Mouse (Mus musculus) stomach, embryonic 16.5 days (tissue): ENCODE results near the gene Chmp2a. TPM values are rescaled to one million over a fixed set of nuclear protein-coding genes. Genes with fewer than 3 reads are reported as not detected.

Experiments used
- ATAC-seq: fragments of 200-750 bp; cut with Nextera tagmentation; 2 replicates; pipeline ENCODE4 v1.8.0; 2017; ENCODE audit warnings: moderate number of reproducible peaks, moderate TSS enrichment; ENCODE audit not compliant: insufficient read depth, low FRiP score
- H3K27ac ChIP-seq: fragments of 300-500 bp; sonication (generic); 2 replicates; pipeline ENCODE4 v1.5.1; 2014; ENCODE audit warnings: low read length
- H3K27me3 ChIP-seq: fragments of 300-500 bp; sonication (generic); 2 replicates; pipeline ENCODE4 v1.6.1; 2014; ENCODE audit warnings: low read length, control low read depth, mixed read lengths; ENCODE audit not compliant: control insufficient read depth, insufficient read depth
- H3K36me3 ChIP-seq: fragments of 300-500 bp; sonication (generic); 2 replicates; pipeline ENCODE4 v1.6.1; 2014; ENCODE audit warnings: low read length; ENCODE audit not compliant: control insufficient read depth, insufficient read depth
- H3K4me1 ChIP-seq: fragments of 300-500 bp; sonication (generic); 2 replicates; pipeline ENCODE4 v1.6.1; 2014; ENCODE audit warnings: low read length, control low read depth, mixed read lengths; ENCODE audit not compliant: control insufficient read depth, insufficient read depth
- H3K4me2 ChIP-seq: fragments of 300-500 bp; sonication (generic); 2 replicates; pipeline ENCODE4 v1.6.1; 2014; ENCODE audit warnings: low read depth, low read length, mixed read lengths
- H3K4me3 ChIP-seq: fragments of 300-500 bp; sonication (generic); replicated peaks from 2 replicates; pipeline ENCODE4 v1.5.1; 2014; ENCODE audit warnings: mild to moderate bottlenecking, low read length
- H3K9ac ChIP-seq: fragments of 300-500 bp; sonication (generic); 2 replicates; pipeline ENCODE4 v1.6.1; 2014; ENCODE audit warnings: low read length
- H3K9me3 ChIP-seq: fragments of 300-500 bp; sonication (generic); replicated peaks from 2 replicates; pipeline ENCODE4 v1.6.1; 2016; ENCODE audit warnings: low read length, control low read depth; ENCODE audit not compliant: control insufficient read depth
- WGBS: fragments of 180-500 bp; shearing (Covaris S2); extraction: QIAGEN DNeasy Blood & Tissue Kit; methylation state at CpG from one replicate; pipeline ENCODE4 v1.1.7; 2014; 5-methylcytosine and 5-hydroxymethylcytosine counted together
- polyA plus RNA-seq: library from polyadenylated mRNA; unstranded; fragments of >200 nt; fragmentation: Nextera tagmentation; extraction: Ambion mirVana; gene quantifications from 2 replicates; pipeline ENCODE4 v1.2.1, GENCODE M21; 2015

Chmp2a gene
- polyA plus RNA-seq, 1 experiment from 2014 or later, result 189 TPM

- Histone ChIP-seq H3K9me3 (no peaks in the 10 kb centered on the region), H3K9ac (no peak overlapping the region), H3K4me3 (no peak overlapping the region), H3K27me3 (no peaks in the 10 kb centered on the region), H3K4me1 (peaks cover 4% of the 10 kb centered on the region; the same call in 1 of the 2 replicates), H3K36me3 (no peaks in the 10 kb centered on the region), H3K27ac (no peak overlapping the region), H3K4me2 (no peak overlapping the region)
- ATAC-seq, result no peak
- WGBS, result 88% methylated on average over 13 of the region's 13 CpGs
These were observed 18.4 kb upstream of the Chmp2a start for GRCm38 (mm10) chr7:13053001-13053400.

GRCm38 (mm10) chr7:13046084-13046483 lies 11.5 kb upstream of the Chmp2a start:
- Histone ChIP-seq H3K27me3 (peaks cover 30% of the 10 kb centered on the region), H3K4me3 (no peak overlapping the region), H3K9me3 (peaks cover 11% of the 10 kb centered on the region; the same call in 1 of the 2 replicates), H3K27ac (no peak overlapping the region), H3K4me2 (no peak overlapping the region), H3K36me3 (no peaks in the 10 kb centered on the region), H3K4me1 (peaks cover 9% of the 10 kb centered on the region; the same call in 1 of the 2 replicates), H3K9ac (no peak overlapping the region)
- 3% methylated on average over 2 of the region's 2 CpGs for WGBS
- peak; percentile 52; the same call in 1 of the 2 replicates for ATAC-seq

GRCm38 (mm10) chr7:13044254-13044625 lies 9.6 kb upstream of the Chmp2a start:
- peak overlapping the region; percentile 53 for H3K4me3 ChIP-seq
- no peak overlapping the region for H3K27ac ChIP-seq
- peak; percentile 8; the same call in 1 of the 2 replicates for ATAC-seq
- peaks cover 11% of the 10 kb centered on the region; the same call in 1 of the 2 replicates for H3K9me3 ChIP-seq
- 3% methylated on average over 23 of the region's 23 CpGs for WGBS
- H3K4me1 ChIP-seq, result peaks cover 11% of the 10 kb centered on the region
- H3K36me3 ChIP-seq, result no peaks in the 10 kb centered on the region
- peaks cover 30% of the 10 kb centered on the region for H3K27me3 ChIP-seq
- H3K9ac ChIP-seq, result peak overlapping the region; percentile 71
- H3K4me2 ChIP-seq, result peak overlapping the region; percentile 97

- Histone ChIP-seq H3K9me3 (peaks cover 11% of the 10 kb centered on the region; the same call in 1 of the 2 replicates), H3K27ac (no peak overlapping the region), H3K36me3 (no peaks in the 10 kb centered on the region), H3K4me1 (peaks cover 15% of the 10 kb centered on the region), H3K9ac (peak overlapping the region; percentile 71), H3K4me2 (peak overlapping the region; percentile 97), H3K27me3 (peaks cover 30% of the 10 kb centered on the region), H3K4me3 (peak overlapping the region; percentile 53)
- 5% methylated on average over 88 of the region's 88 CpGs for WGBS
- ATAC-seq, result peak; percentile 46; the same call in 1 of the 2 replicates
These were observed 9.0 kb upstream of the Chmp2a start for GRCm38 (mm10) chr7:13043445-13044253.

- Histone ChIP-seq H3K9ac (peak overlapping the region; percentile 71; the same call in 1 of the 2 replicates), H3K36me3 (no peaks in the 10 kb centered on the region), H3K27ac (no peak overlapping the region), H3K4me1 (peaks cover 15% of the 10 kb centered on the region), H3K4me3 (peak overlapping the region; percentile 53), H3K4me2 (peak overlapping the region; percentile 97; the same call in 1 of the 2 replicates), H3K9me3 (peaks cover 11% of the 10 kb centered on the region; the same call in 1 of the 2 replicates), H3K27me3 (peaks cover 30% of the 10 kb centered on the region)
- WGBS, result 45% methylated on average over 16 of the region's 16 CpGs
- ATAC-seq, result no peak
These were observed 8.5 kb upstream of the Chmp2a start for GRCm38 (mm10) chr7:13043120-13043444.

GRCm38 (mm10) chr7:13042511-13042910 lies 7.9 kb upstream of the Chmp2a start:
- Histone ChIP-seq H3K4me1 (peaks cover 15% of the 10 kb centered on the region), H3K27ac (no peak overlapping the region), H3K4me2 (no peak overlapping the region), H3K4me3 (no peak overlapping the region), H3K36me3 (no peaks in the 10 kb centered on the region), H3K9ac (no peak overlapping the region), H3K9me3 (peaks cover 11% of the 10 kb centered on the region; the same call in 1 of the 2 replicates), H3K27me3 (peaks cover 30% of the 10 kb centered on the region)
- WGBS, result 75% methylated on average over 6 of the region's 6 CpGs
- ATAC-seq, result no peak

GRCm38 (mm10) chr7:13041256-13041655 lies 6.6 kb upstream of the Chmp2a start:
- Histone ChIP-seq H3K4me3 (no peak overlapping the region), H3K9ac (no peak overlapping the region), H3K4me2 (no peak overlapping the region), H3K9me3 (peaks cover 11% of the 10 kb centered on the region; the same call in 1 of the 2 replicates), H3K36me3 (no peaks in the 10 kb centered on the region), H3K4me1 (peaks cover 24% of the 10 kb centered on the region), H3K27me3 (peaks cover 30% of the 10 kb centered on the region), H3K27ac (no peak overlapping the region)
- 68% methylated on average over 1 of the region's 1 CpGs for WGBS
- ATAC-seq, result no peak

GRCm38 (mm10) chr7:13039181-13039580 lies 4.6 kb upstream of the Chmp2a start:
- peak overlapping the region; percentile 81 for H3K4me3 ChIP-seq
- no peak for ATAC-seq
- WGBS, result 74% methylated on average over 1 of the region's 1 CpGs
- H3K4me2 ChIP-seq, result peak overlapping the region; percentile 68
- peak overlapping the region; percentile 99; the same call in 1 of the 2 replicates for H3K27ac ChIP-seq
- peak overlapping the region; percentile 97 for H3K9ac ChIP-seq
- H3K36me3 ChIP-seq, result peaks cover 9% of the 10 kb centered on the region
- peaks cover 31% of the 10 kb centered on the region for H3K4me1 ChIP-seq
- peaks cover 18% of the 10 kb centered on the region for H3K27me3 ChIP-seq
- peaks cover 11% of the 10 kb centered on the region; the same call in 1 of the 2 replicates for H3K9me3 ChIP-seq

- Histone ChIP-seq H3K4me2 (peak overlapping the region; percentile 68), H3K27me3 (peaks cover 13% of the 10 kb centered on the region), H3K36me3 (peaks cover 9% of the 10 kb centered on the region), H3K4me3 (peak overlapping the region; percentile 81), H3K9ac (peak overlapping the region; percentile 97), H3K9me3 (peaks cover 11% of the 10 kb centered on the region; the same call in 1 of the 2 replicates), H3K27ac (peak overlapping the region; percentile 99), H3K4me1 (peaks cover 31% of the 10 kb centered on the region)
- 19% methylated on average over 15 of the region's 15 CpGs for WGBS
- no peak for ATAC-seq
These were observed 4.1 kb upstream of the Chmp2a start for GRCm38 (mm10) chr7:13038621-13039169.
